Comparison of ENCODE assay signal across 21 mouse cellular contexts in genomic region chr9:13620794-13621193, GRCm38 (mm10).
A peak's percentile ranks its signal among the peaks of the same experiment; 100 is the strongest.
DNase-seq lines count a peak whose midpoint lies in the region; ATAC-seq lines count a peak whose summit lies in the region.
"Had no signal": no experiment of that assay in that cellular context is flagged by ENCODE, and none has a peak within 500 bp of the region (broad histone marks: within the 10 kb centered on the region; RNA-seq: fewer than 3 reads in every experiment).

No protein-coding gene starts in this region.

- no peak for ATAC-seq in neural tube, embryonic 13.5 days (ENCODE audit: low read depth)
- ATAC-seq in neural tube, embryonic 14.5 days (ENCODE audit: low read depth): no peak
- ATAC-seq: activated CD4-positive, CD25-positive, alpha-beta regulatory T cell, adult 4 months; forebrain, embryonic 14.5 days; hindbrain, postnatal 0 days; Patski had no signal

- H3K9me3 ChIP-seq in heart, embryonic 10.5 days: no peaks in the 10 kb centered on the region
- H3K9me3 ChIP-seq in neural tube, embryonic 13.5 days: no peaks in the 10 kb centered on the region
- H3K9me3 ChIP-seq in neural tube, embryonic 14.5 days (ENCODE audit: control insufficient read depth, low read length): no peaks in the 10 kb centered on the region
- H3K9me3 ChIP-seq: embryonic facial prominence, embryonic 13.5 days; heart, embryonic 15.5 days had no signal

- no peaks in the 10 kb centered on the region for H3K27me3 ChIP-seq in heart, embryonic 10.5 days (ENCODE audit: insufficient read depth, poor library complexity, severe bottlenecking)
- no peaks in the 10 kb centered on the region for H3K27me3 ChIP-seq in neural tube, embryonic 13.5 days
- no peaks in the 10 kb centered on the region for H3K27me3 ChIP-seq in neural tube, embryonic 14.5 days (ENCODE audit: control insufficient read depth, insufficient read depth, low read length)
- H3K27me3 ChIP-seq: CH12.LX; embryonic facial prominence, embryonic 13.5 days; heart, embryonic 15.5 days; Patski had no signal

- WGBS in heart, embryonic 10.5 days: 76% methylated on average over 6 of the region's 6 CpGs
- 77% methylated on average over 6 of the region's 6 CpGs for whole genome bisulfite sequencing in neural tube, embryonic 13.5 days
- WGBS in neural tube, embryonic 14.5 days: 75% methylated on average over 6 of the region's 6 CpGs

- peak overlapping the region; percentile 26; the same call in 1 of the 2 replicates for H3K9ac ChIP-seq in neural tube, embryonic 13.5 days
- no peak overlapping the region for H3K9ac ChIP-seq in neural tube, embryonic 14.5 days (replicated peaks; ENCODE audit: low read depth, low read length)
- H3K9ac ChIP-seq: embryonic facial prominence, embryonic 13.5 days; heart, embryonic 15.5 days had no signal

- H3K36me3 ChIP-seq in heart, embryonic 10.5 days: peaks cover 17% of the 10 kb centered on the region
- H3K36me3 ChIP-seq in neural tube, embryonic 13.5 days: peaks cover 19% of the 10 kb centered on the region; the same call in 1 of the 2 replicates
- H3K36me3 ChIP-seq in neural tube, embryonic 14.5 days (ENCODE audit: control insufficient read depth, insufficient read depth, low read length): no peaks in the 10 kb centered on the region

- peaks cover 9% of the 10 kb centered on the region for H3K4me1 ChIP-seq in heart, embryonic 10.5 days
- peaks cover 20% of the 10 kb centered on the region for H3K4me1 ChIP-seq in neural tube, embryonic 13.5 days (replicated peaks)
- peaks cover 8% of the 10 kb centered on the region; the same call in 1 of the 2 replicates for H3K4me1 ChIP-seq in neural tube, embryonic 14.5 days (ENCODE audit: control insufficient read depth, insufficient read depth, low read length)
- H3K4me1 ChIP-seq: heart, embryonic 15.5 days had no signal

- intact Hi-C loops in heart, postnatal 25 days (cut with DNase I): no loop called here

- DNase-seq in heart, embryonic 10.5 days (ENCODE audit: low spot score): peak; percentile 43
- no peak for DNase-seq in heart, postnatal 25 days (ENCODE audit: low spot score)
- DNase-seq in neural tube, embryonic 10.5 days (ENCODE audit: extremely low spot score, low spot score): no peak
- no peak for DNase-seq in left cerebral cortex, adult 11 months (ENCODE audit: low spot score)
- DNase-seq: adrenal gland, postnatal 14 days; cerebellum, adult 11-12 months; cerebellum, adult 9-10 months; cerebellum, postnatal 25 days; gastrocnemius, postnatal 36 days; heart, adult 18-20 months; heart, postnatal 36 days had no signal

- no peak overlapping the region for H3K4me3 ChIP-seq in heart, embryonic 10.5 days
- no peak overlapping the region for H3K4me3 ChIP-seq in neural tube, embryonic 13.5 days
- no peak overlapping the region for H3K4me3 ChIP-seq in neural tube, embryonic 14.5 days (ENCODE audit: low read depth, low read length)
- H3K4me3 ChIP-seq: embryonic facial prominence, embryonic 13.5 days; heart, embryonic 15.5 days had no signal

- H3K27ac ChIP-seq in heart, embryonic 10.5 days: no peak overlapping the region
- peak overlapping the region; percentile 56; the same call in 1 of the 2 replicates for H3K27ac ChIP-seq in neural tube, embryonic 13.5 days (replicated peaks)
- 0 out of 2 replicates have a peak overlapping the region, but pooled peaks have one; percentile 2 for H3K27ac ChIP-seq in neural tube, embryonic 14.5 days (ENCODE audit: low read depth, low read length)
- H3K27ac ChIP-seq: embryonic facial prominence, embryonic 13.5 days; heart, embryonic 15.5 days; hindbrain, postnatal 0 days had no signal

- no peak overlapping the region for H3K4me2 ChIP-seq in neural tube, embryonic 13.5 days
- H3K4me2 ChIP-seq in neural tube, embryonic 14.5 days (ENCODE audit: low read depth, low read length): no peak overlapping the region
- H3K4me2 ChIP-seq: embryonic facial prominence, embryonic 13.5 days; heart, embryonic 11.5 days; heart, embryonic 15.5 days had no signal
